Mouse (Mus musculus) ovary, adult 18-20 months (tissue): ENCODE measurements at regions not wholly inside any gene's neighbourhood (a gene's known extent, or its start where the extent isn't known, plus 50 kb on each side); places are given as distances from the start of the nearest gene placed in this dataset.

Experiments used
- DNase-seq: peaks from one replicate; pipeline ENCODE4 v3.0.0; 2022; ENCODE audit warnings: low spot score, mixed read lengths

DNA sequence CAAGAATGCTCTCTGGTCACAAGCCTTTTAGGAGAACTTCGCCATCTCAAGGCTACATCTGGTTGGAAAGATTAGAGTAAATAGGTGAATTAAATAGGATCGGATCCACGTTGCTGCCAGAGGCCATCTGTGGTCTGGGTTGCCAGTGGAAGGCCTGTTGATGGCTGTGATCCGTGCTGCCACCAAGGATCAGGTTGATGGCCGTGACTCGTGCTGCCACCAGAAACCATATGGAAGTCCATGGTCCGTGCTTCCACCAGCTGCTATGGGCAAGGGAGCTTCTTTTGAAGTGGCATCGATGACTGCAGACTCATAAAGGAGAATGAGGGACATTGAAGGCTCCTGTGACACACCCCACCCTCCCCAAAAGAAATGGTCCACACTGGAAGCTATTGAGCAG lies 79.6 kb downstream of the Atp1a1 start:
- DNase-seq = no peak

- DNase-seq = no peak
These were observed 80.0 kb downstream of the Atp1a1 start for GRCm38 (mm10) chr3:101524444-101524843.

- DNase-seq = no peak
These were observed 81.2 kb downstream of the Atp1a1 start for GRCm38 (mm10) chr3:101523239-101523638.

DNA sequence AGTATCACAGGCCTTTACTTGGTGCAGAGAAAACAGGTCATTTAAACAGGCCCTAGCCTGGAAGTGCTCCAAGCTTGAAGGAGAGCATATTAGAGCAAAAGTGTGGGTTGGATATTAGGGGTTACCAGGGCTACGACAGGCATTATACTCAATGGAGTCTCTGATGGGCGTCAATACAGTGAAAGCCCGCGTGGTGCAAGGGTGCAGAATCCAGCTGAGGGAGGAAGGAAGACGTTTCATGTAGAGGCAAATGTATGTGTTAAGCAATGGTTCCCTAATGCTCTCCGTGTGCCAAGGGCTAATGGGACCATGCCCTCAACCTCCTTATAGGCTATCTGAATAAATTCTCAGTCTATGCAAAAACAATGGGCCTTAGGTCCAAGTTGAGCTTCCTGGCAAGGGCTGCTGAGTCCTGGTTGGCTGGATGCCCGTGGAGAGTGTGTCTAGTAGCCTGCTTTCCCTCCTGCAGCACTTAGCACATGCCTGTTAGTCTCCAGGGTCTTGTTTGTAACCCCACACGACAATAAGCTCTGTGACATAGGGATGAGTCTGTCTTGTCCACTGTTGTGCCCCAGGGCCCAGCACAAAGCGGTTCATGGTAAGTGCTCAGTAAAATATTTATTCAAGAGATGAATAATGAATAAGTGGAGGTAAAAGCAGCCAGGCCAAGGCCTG lies 82.1 kb downstream of the Atp1a1 start:
- no peak for DNase-seq

DNA sequence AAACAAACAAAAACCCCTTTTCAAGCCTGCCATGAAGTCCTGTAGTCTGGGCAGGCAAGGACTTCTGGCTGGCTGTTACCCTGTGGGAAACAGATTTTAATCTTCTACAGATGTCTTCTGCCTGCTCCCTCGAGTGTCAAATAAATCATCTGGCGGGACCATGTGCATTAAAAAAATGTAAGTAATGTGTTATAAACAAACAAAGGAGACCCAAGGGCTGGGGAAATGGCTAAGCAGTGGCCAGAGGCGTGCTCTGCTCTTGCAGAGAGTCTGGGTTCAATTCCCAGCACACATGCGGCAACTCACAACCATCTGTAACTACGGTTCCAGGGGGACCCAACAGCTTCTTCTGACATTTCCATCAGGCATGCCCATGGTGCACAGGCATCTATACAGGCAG lies 83.3 kb downstream of the Atp1a1 start:
- no peak for DNase-seq

GRCm38 (mm10) chr3:101520115-101520514 lies 84.4 kb downstream of the Atp1a1 start:
- no peak for DNase-seq

GRCm38 (mm10) chr3:101519551-101519950 lies 84.9 kb downstream of the Atp1a1 start:
- DNase-seq = no peak

GRCm38 (mm10) chr3:101518810-101519209 lies 85.7 kb downstream of the Atp1a1 start:
- peak; percentile 31 for DNase-seq

- DNase-seq = no peak
These were observed 86.9 kb downstream of the Atp1a1 start for GRCm38 (mm10) chr3:101517547-101517946.

DNA sequence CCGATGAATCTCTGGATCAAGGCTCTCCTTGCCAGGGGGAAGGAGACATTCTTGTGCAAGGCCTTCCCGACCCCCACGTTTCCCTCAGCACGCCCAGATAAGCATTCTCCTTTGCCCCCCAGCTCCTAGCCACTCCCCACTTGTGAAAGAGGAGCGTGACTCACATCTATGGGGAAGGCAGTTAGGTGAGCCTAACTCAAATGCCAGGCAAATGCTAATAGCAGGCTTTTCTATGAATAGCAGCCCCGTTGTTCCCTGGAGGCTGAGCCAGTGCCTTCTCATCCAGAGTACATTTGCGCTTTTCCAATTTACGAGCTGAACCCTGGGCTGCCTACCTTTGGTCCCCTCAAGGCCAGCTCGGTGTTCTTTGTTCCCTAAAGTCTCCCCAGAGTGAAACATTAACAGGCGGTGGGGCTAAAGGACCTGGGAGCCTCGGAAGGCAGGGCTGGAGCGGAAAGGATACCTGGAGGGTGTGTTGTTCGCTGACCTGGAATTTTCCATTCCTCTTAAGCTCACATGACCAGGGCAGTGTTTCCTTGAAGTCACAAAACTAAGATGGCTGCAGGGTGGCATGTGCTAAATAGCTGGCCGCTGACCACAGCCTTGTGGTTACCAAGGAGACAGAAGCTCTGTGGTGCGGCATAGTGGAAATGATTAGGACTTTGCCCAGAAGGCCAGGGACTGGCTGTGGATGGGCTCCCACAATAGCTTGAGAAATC lies 87.5 kb downstream of the Atp1a1 start:
- peak; percentile 60 for DNase-seq

DNA sequence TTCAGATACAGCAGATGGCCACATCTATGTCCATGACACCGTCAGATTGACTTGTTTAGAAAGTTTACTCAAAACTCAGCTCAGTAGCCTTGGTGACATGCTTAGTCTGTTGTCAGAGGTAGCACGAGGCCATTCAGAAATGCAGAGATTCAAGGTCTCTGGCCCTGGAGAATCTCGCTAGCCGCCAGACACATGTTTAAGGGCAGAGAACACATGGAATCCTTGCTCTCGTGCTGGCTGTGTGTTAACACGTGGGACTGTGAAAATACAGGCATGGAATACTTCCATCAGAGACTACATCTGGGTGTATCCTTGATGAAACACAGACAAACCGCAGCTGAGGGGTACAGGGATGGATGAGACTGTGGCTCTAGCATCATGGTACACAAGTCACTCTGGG lies 88.9 kb downstream of the Atp1a1 start:
- DNase-seq = no peak

GRCm38 (mm10) chr3:101513611-101514311 lies 90.7 kb downstream of the Atp1a1 start:
- peak; percentile 64 for DNase-seq
